Mouse (Mus musculus) adrenal gland, adult (tissue): ENCODE results near the gene Mfsd12.

Experiments
- DNase-seq, 2 experiments: peaks; one replicate each; pipeline ENCODE4 v3.0.0; 2022 to 2023; ENCODE audit warnings: low spot score in 1 of 2; ENCODE audit not compliant: inconsistent age in 2 of 2

Mfsd12 gene

DNA sequence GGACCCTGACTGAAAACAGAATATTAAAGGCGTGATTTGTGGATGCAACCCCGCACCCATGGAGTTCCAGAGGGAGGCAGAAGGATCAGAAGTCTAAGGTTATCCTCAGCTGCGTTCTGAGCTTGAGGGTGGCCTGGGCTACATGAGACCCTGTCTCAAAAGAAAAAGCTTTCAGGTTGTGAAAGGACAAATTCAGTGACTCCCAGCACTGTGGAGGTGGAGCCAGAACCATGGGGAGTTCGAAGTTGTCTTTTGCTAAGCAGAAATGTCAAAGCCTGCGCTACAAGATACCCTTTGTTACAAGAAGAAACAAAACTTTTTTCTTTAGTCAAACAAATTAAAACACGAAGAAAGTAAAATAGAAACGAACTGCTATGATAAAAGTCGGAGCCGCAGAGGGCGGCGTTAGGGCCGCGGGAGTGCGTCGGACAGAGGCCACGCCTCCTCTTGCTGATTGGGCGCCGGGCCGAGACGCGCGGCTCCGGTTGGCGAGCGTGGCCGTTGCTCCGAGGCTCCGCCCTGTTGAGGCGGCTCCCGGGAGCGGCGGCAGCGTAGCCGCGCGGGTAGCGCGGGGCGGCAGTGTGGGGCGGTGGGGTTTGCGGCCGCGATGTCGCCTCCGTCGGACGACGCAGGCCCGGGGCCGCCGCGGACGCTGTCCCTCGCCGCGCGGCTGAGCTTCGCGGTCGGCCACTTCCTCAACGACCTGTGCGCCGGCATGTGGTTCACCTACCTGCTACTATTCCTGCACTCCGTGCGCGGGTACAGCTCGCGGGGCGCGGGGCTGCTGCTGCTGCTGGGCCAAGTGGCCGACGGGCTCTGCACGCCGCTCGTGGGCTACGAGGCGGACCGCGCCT, at the start of gene Mfsd12:
Gene Mfsd12, plus strand, starts transcription at position 501 of the 854 bp plus-strand sequence.
- DNase-seq = peak; percentile 93 to 96

DNA sequence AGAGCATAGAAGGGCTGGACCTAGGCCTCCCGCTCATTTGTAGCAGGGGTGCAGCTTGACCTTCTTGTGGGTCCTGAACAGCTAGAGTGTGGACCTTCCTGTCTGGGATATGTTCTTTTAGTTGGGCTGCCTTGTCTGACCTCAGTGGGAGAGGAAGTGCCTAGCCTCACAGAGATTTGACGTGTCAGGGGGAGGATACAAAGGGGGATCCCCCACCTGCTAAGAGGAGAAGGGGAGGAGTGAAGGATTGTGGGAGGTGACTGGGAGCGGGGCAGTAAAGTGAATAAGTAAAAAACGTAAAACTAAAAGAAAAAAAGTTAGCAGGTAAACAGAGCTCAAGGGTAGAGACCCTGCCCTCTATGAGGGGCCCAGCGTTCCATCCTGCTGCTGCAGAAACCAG, 47.7 kb upstream of the Mfsd12 start:
- no peak for DNase-seq

DNA sequence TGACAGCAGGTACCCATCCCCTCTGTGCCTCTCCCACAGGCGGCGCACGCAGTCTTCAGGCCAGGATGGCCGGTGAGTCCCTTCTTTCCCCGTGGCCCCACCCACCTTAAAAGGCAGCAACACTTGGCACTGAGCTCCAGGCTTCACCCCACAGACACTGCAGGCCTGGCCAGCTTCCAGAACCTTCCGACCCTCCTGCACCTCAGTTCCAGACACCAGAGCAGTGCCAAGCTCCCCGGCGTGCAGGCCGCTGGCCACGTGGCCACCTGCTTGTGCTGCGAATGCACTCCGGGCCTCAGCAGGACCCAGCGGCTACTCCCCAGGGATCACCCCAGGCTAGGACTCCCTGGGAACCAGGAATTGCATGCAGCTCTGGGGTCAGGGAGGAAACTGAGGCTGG, 43.7 kb upstream of the Mfsd12 start:
- DNase-seq = no peak

DNA sequence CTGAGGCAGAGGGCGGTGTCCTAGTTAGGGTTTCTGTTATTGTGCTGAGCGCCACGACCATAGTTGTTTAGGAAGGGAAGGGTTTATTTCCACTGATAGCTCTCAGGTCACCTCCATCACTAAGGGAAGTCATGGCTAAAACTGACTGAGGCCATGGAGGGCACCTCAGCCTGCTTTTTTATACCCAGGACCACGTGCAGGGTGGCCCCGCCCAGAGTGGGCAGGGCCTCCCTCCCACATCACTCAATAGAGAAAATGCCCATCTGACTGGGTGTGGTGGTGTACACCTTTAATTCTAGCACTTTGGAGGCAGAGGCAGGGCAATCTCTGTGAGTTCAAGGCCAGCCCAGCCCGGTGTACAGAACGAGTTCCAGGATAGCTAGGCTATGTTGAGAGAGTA, 43.1 kb upstream of the Mfsd12 start:
- DNase-seq = no peak

DNA sequence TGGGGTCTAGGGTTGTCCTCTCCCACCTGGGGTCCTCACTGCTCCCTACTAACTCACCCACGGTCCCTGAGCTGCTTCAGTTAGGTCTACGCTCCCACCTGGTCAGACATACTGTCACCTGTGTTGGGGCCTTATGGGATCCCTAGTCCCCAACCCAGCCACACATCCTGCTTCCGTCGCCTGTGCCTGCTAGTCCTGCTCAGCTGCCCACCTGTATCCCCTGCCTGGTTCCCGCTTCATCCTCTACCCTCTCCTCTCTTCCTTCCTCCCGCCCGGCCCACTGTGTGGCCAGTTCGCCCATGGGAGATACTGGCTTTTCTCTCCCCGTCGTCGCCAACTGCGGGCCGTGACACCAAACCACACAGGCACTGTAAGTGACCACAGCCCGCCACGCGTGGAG, 41.7 kb upstream of the Mfsd12 start:
- DNase-seq = no peak

DNA sequence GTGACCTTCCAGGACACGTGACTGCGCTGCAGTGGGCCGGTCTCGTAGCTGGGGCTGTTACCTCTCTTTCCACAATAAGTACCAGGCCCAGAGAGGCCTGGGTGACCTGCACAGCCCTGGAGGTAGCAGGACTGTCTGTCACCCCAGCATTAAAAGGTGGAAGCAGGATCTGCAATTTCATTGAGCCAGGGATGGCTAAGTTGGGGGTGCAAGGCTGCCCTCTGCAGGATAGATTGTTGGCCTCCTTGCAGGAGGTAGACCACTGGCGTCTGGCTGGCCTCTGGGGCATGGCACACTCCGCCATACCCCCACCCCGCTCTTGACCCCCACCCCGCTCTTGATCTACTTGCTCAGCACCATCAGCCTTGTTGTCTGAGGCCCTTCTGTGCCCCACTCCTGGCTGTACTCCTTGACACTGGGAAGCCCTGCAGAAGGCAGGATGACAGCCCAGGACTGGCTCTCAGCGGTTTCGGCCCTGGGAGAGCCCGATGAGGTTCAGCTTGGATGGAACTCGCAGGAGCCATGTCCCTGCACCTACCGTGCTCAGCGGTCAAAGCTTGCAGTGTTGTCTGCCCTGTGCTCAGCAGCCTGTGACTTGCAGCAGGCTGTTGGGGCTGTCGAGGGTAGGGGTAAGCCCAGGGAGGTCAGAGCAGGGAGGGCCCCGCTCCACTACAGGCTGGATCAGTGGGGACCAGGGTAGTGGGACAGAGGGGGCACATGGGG, 40.8 kb upstream of the Mfsd12 start:
- DNase-seq = peak; percentile 57 to 73

DNA sequence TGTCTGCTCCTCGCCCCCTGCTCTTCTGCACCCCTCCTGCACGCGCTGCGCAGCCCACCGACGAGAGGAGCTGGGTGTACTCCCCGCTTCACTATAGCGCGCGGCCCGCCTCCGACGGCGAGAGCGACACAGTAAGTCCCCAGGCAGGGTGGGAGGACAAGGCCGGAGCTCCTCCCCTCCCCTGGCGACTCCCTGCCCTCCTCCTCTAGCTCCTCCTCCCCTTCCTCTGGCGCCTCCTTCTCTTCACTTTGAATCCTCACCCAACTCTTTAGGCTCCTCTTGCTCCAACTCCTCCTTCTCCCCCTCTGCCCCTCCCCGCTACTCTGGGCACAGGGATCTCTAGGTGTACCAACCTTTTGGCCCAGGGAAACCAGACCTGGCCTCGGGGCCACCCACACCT, 40.0 kb upstream of the Mfsd12 start:
- DNase-seq = peak; percentile 90 to 92

DNA sequence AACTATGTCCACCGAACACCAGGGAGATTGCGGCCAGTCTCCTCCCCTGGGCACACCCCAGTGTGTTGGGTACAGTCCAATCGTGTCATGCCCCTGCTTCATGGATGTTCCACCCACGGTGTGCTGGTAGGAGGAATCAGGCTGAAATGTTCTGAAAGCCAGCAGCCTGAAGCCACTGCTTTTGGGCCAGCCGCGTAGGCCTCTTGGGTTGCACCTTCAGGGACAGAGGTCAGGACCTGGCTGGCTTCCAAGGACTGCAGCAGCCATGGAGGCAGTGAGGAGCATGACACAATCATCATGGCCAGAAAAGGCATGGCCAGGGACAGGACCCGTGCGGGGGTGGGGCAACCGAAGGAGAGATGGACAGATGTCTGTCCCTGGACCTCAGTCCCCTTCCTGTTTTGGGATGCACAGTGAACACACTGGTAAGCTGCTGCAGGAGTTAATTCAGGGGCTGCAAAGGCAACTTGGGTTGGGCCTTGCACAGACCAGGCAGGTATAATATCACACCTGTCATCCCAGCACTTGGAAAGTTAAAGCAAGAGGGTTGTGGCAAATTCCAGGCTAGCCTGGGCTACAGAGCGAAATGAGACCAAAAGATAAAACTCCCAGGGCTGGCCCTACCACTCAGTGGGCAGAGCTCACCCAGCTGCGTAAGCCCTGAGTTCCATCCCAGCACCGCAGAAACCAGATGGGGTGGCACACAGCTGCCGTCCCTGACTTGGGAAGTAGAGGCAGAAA, 38.5 kb upstream of the Mfsd12 start:
- DNase-seq = peak; percentile 79 to 93

DNA sequence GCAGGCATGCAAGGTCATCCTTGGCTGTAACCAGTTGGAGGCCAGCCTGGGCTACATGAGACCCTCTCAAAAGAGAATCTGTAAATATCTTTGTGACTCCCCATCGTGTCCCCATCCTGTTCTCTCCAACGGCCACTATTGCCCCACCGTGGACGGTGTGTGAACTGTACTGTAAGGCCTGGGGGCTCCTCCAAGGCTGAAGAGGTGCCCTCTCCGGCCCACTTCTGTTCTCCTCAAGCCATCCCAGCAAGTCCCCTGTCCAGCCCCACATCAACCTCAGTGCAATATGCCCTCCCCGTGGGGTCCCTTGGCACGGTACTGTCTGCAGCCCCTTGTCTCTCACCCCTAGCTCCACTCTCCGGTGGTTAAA, 38.0 kb upstream of the Mfsd12 start:
- DNase-seq = peak in 1 of 2 experiments; percentile 64

DNA sequence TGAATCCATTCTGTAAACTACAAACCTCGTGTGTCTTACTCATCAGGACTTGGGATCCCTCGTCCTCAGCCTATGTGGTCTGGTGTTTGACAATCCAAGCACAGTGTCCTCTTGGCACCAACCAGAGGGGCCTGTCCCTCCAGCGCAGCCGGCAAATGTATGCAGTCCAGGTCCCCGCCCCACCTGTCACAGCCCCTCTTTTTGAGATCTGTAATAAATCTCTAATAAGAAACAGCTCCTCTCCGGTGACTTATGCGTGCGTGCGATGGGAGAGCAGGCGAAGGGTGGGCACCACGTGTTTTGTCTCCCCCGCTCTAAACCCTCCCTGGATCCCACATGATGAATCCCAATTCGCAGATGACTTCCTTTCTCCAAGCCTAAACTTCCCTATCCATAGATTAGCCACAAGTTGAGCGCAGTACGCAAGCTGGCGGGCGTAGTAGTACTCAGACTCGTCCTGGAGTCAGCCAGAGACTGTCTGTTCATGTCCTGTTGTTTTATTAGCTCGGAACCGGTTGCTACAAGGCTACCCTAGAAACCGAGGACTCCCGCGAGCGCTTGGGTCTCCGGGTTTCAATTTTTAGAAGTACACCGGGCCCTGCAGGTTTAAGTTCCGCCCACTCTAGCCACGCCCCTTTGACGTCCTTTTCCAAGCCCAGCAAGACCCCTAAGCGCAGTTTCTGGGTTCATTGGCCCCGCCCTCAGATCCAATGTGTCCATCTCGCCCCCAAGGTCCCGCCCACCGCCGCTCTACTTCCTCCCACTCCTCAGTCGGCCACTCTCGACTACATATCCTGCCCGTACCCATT, 37.3 kb upstream of the Mfsd12 start:
- no peak for DNase-seq

DNA sequence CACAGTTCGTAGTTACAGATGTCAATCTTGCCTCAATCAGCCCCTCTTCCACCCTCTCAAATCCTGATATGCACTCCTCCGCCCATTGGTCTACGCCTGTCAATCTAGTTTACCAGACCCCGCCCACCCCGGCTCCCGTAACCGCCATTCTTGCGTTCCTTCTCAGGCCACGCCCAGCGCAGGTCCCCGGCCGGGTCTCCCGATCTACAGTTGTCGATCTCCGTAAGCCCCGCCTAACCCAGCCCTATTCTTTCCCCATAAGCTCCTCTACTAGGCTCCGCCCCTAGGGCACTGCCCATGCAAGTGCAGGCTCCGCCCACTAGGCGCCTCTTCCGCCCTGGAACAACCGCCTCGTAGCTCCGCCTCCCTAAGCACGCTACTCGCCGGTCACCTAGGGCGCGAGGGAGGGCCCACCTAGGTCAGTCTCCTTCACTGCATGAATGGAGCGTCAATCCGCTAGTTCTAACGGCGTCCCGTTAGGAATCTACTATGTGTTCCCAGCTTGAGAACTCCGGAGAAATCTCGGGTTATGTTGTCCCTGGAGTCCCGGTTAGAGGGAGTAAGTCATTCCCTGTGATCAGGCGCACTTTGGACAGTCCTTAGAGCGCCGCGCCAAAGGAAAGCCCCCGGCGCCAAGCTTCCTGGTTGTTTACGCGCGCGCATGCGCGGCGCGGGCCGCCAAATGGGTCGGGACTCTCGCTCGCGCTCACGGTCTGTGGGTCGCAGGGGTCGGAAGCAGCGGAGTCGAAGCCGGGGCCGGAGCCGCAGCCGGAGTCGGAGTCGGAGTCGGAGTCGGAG, 36.5 kb upstream of the Mfsd12 start, which contains the start of gene Cactin:
Gene Cactin, plus strand, starts transcription at position 554 of the 798 bp plus-strand sequence.
- DNase-seq = peak; percentile 100

DNA sequence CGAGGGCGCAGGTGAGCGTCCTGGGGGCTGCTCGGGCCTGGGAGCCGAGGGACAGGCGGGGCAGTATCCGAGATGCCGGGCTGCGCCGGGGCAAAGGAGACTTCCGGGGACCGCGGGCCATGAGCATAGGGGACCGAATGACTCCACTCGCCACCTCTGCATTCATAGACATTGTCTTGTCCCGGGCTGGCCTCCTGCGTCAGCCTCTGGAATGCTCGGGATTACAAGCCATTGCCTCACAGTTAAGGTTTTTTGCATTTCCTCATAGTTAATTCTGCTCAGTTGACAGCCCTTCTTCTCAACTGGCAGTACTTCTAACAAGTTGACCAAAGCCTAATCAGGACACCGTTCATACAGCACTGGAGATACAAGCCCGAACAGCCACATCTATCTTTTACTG, 35.9 kb upstream of the Mfsd12 start:
- DNase-seq = no peak

DNA sequence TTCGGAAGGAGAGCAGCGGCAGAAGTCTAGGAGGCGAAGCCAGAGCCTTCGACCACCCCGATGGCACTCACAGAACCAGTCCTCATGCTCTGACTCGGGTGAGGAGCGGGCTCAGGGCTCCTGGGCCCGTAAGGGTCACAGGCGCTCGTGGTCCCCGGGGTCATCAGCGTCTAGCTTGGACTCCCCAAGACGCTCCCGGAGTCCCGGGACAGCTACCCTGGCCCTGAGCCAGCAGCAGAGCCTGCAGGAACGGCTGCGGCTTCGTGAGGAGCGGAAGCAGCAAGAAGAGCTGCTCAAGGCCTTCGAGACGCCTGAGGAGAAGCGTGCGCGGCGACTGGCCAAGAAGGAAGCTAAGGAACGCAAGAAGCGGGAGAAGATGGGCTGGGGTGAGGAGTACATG, 34.8 kb upstream of the Mfsd12 start:
- peak; percentile 57 to 60 for DNase-seq

DNA sequence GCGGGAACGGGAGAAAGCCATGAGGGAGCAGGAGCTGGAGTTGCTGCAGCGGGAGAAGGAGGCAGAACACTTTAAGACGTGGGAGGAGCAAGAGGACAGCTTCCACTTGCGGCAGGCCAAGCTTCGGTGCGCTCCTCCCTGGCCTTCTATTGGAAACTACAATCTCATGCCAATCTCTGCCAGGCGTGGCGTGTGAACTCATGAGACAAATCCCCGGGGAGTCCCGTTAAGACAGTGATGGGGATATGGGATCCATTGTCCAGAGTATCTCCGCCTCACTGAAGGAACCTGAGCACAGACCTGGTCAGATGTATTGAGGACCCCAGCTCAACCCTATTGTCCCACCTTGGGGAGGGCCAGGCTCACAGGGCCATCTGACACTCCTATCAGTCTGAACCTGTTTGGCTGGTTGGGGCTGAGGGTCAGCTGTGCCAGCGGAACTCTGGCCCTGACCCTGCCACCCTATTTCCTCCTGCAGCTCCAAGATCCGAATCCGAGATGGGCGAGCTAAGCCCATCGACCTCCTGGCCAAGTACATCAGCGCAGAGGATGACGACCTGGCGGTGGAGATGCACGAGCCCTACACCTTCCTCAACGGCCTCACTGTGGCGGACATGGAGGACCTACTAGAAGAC, 34.0 kb upstream of the Mfsd12 start:
- DNase-seq = no peak

DNA sequence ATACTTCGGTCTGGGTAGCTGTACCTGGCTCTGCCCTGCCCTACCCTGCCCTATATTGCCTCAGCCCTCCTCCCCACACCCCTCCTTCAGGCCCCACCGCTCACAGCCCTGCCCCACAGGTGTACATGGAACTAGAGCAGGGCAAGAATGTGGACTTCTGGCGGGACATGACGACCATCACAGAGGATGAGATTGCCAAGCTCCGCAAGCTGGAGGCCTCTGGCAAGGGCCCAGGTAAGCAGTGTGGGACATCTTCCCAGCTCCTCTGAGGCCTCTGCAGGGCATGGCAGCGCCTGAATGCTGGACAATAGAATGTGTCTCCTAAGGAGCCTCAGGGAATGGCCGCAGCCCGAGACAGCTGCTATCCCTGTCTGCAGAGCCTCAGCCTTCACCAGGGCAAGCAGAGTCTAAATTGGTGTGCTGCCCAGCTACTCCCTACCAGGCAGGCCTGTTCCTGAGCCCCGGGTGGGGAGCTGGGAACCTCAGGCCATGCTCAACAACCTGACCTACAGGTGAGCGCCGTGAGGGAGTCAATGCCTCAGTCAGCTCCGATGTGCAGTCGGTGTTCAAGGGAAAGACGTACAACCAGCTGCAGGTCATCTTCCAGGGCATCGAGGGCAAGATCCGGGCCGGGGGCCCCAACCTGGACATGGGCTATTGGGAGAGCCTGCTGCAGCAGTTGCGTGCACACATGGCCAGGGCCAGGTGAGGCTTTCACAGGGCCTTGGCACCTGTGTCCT, 33.3 kb upstream of the Mfsd12 start:
- no peak for DNase-seq

DNA sequence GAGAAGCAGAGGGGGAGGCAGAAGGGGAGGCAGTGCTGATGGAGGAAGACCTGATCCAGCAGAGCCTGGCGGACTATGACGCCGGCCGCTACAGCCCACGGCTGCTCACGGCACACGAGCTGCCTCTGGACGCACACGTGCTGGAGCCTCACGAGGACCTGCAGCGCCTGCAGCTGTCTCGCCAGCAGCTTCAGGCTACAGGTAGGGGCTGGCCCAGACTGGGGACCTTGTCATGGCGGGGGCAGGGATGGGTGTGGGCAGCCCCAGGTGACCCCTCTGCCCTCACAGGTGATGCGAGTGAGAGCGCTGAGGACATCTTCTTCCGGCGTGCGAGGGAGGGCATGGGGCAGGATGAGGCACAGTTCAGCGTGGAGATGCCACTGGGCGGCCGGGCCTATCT, 32.1 kb upstream of the Mfsd12 start:
- DNase-seq = peak in 1 of 2 experiments; percentile 36

DNA sequence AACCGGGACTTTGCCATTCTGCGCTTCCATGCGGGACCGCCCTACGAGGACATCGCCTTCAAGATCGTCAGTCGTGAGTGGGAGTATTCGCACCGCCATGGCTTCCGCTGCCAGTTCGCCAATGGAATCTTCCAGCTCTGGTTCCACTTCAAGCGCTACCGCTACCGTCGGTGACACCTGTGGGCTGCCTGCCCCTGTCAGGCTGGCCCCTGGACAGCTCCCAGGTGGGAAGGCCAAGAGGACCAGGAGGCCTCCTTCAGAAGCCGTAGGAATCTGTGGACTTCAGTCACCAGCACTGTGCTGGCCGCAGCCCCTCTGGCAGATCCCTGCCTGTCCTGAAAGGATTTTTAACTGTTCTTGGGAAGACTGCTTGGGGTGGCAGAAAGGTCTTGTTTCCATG, 31.5 kb upstream of the Mfsd12 start:
- peak in 1 of 2 experiments; percentile 50 for DNase-seq

DNA sequence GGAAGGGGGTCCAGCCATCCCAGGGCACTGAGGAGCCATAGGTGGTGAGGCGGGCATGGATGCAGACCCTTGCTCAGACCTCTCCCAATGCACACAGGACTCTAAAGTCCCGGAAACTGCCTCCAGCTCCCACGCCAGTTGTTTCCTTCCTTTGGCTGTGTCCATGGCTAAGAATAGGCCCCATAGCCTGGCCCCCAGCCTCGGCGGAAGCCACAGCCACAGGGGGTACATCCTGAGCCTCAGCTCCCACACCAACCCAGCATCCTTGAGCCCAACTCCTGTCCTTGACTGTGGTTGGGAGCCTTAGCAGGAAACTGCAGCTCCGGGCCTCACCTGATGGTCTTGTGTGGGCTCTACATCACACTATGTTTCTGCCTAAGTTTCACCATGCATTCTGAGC, 30.4 kb upstream of the Mfsd12 start:
- peak; percentile 70 to 77 for DNase-seq

DNA sequence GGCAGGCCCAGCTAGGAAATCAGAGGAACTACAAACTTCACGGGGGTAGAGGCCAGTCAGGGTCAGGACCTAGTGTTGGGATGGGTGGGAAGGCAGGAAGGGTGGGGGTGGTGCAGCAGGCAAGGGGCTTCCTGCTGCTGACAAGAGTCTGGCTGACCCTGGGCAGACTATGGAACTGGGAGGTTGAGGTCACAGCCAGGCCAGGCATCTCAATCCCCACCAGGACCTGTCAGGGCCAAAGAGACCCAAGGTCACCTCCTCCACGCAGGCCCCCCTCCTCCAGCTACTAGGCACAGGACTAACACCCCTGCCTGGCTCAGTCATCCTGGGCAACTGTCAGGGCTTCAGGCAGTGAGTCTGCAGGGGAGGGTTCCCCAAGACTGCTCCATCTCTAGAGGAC, 29.3 kb upstream of the Mfsd12 start:
- no peak for DNase-seq
